Mouse (Mus musculus) MEL (cell line): ENCODE data around the gene Naif1. TPM values are rescaled to one million over a fixed set of nuclear protein-coding genes. Genes with fewer than 3 reads are reported as not detected.

ENCODE experiments used
- DNase-seq: peaks from one replicate; pipeline ENCODE4 v3.0.0; 2011; ENCODE audit warnings: low read depth, low spot score
- H3K27ac ChIP-seq: 2 replicates; pipeline ENCODE4 v1.5.1; 2012; ENCODE audit warnings: low read depth, mild to moderate bottlenecking, control low read depth, low read length, moderate library complexity; ENCODE audit not compliant: control insufficient read depth
- H3K27me3 ChIP-seq, 2 experiments: fragments of 150-350 bp in 1 of 2; sonication (generic) in 1 of 2; 2 replicates each; pipeline ENCODE4 v1.6.1; 2012; ENCODE audit warnings: low read length in 2 of 2, mild to moderate bottlenecking in 2 of 2, improper control_type of control experiment in 1 of 2, moderate library complexity in 1 of 2; ENCODE audit not compliant: insufficient read depth in 2 of 2, control insufficient read depth in 1 of 2
- H3K36me3 ChIP-seq, 2 experiments: 2 replicates each; pipeline ENCODE4 v1.6.1; 2012 to 2014; ENCODE audit warnings: low read length in 2 of 2, improper control_type of control experiment in 1 of 2, inconsistent platforms in 1 of 2, mild to moderate bottlenecking in 1 of 2; ENCODE audit not compliant: insufficient read depth in 2 of 2, control insufficient read depth in 1 of 2
- H3K4me1 ChIP-seq, 2 experiments: fragments of 150-350 bp in 1 of 2; sonication (generic) in 1 of 2; 2 replicates each; pipeline ENCODE4 v1.6.1; 2012; ENCODE audit warnings: low read length in 2 of 2, improper control_type of control experiment in 1 of 2, mild to moderate bottlenecking in 1 of 2; ENCODE audit not compliant: insufficient read depth in 2 of 2, control insufficient read depth in 1 of 2
- H3K4me3 ChIP-seq, 2 experiments: fragments of 150-350 bp in 1 of 2; sonication (generic) in 1 of 2; 2 replicates each; pipeline ENCODE4 v1.5.1; 2012; ENCODE audit warnings: low read depth in 2 of 2, low read length in 2 of 2, mild to moderate bottlenecking in 2 of 2, moderate library complexity in 2 of 2, control low read depth in 1 of 2, improper control_type of control experiment in 1 of 2; ENCODE audit not compliant: control insufficient read depth in 1 of 2, insufficient read depth in 1 of 2
- H3K79me2 ChIP-seq: 2 replicates; pipeline ENCODE4 v1.6.1; 2012; ENCODE audit warnings: mild to moderate bottlenecking, low read length, moderate library complexity; ENCODE audit not compliant: control insufficient read depth, poor library complexity, insufficient read depth
- H3K9ac ChIP-seq: 2 replicates; pipeline ENCODE4 v1.6.1; 2012; ENCODE audit warnings: low read depth, mild to moderate bottlenecking, control low read depth, low read length, moderate library complexity; ENCODE audit not compliant: control insufficient read depth, poor library complexity, severe bottlenecking
- H3K9me3 ChIP-seq: fragments of 150-350 bp; sonication (generic); replicated peaks from 2 replicates; pipeline ENCODE4 v1.6.1; 2012; ENCODE audit warnings: mild to moderate bottlenecking, low read length, improper control_type of control experiment, moderate library complexity; ENCODE audit not compliant: insufficient read depth
- CHD1 ChIP-seq: IDR thresholded peaks from 2 replicates; pipeline ENCODE4 v1.6.1; 2012; ENCODE audit warnings: low read depth, mild to moderate bottlenecking, inconsistent platforms, low read length, improper control_type of control experiment
- CTCF ChIP-seq, 3 experiments: IDR thresholded peaks in 2 of 3; conservative IDR thresholded peaks in 1 of 3; 2 replicates each; pipeline ENCODE4 v1.5.1; 2011 to 2012; ENCODE audit warnings: low read length in 3 of 3, low read depth in 2 of 3, mild to moderate bottlenecking in 2 of 3, improper control_type of control experiment in 1 of 3, inconsistent platforms in 1 of 3, mixed read lengths in 1 of 3, moderate library complexity in 1 of 3; ENCODE audit not compliant: control insufficient read depth in 1 of 3, insufficient read depth in 1 of 3, poor library complexity in 1 of 3, severe bottlenecking in 1 of 3
- E2F4 ChIP-seq: IDR thresholded peaks from 2 replicates; pipeline ENCODE4 v1.6.1; 2011; ENCODE audit warnings: low read depth, low read length, improper control_type of control experiment, borderline replicate concordance
- KAT2A ChIP-seq: conservative IDR thresholded peaks from 2 replicates; pipeline ENCODE4 v1.6.1; 2012; ENCODE audit warnings: low read depth, low read length, improper control_type of control experiment, inconsistent platforms
- MAZ ChIP-seq: IDR thresholded peaks from 2 replicates; pipeline ENCODE4 v1.6.1; 2012; ENCODE audit warnings: low read depth, mild to moderate bottlenecking, inconsistent platforms, low read length, improper control_type of control experiment
- NRF1 ChIP-seq: IDR thresholded peaks from 2 replicates; pipeline ENCODE4 v1.6.1; 2014; ENCODE audit warnings: low read depth, mild to moderate bottlenecking, inconsistent platforms, low read length, improper control_type of control experiment, moderate library complexity; ENCODE audit not compliant: poor library complexity, insufficient read depth, severe bottlenecking
- SMC3 ChIP-seq: IDR thresholded peaks from 2 replicates; pipeline ENCODE4 v1.6.1; 2011; ENCODE audit warnings: low read depth, low read length, improper control_type of control experiment
- UBTF ChIP-seq: IDR thresholded peaks from 2 replicates; pipeline ENCODE4 v1.6.1; 2012; ENCODE audit warnings: low read depth, mild to moderate bottlenecking, inconsistent platforms, low read length, improper control_type of control experiment, moderate library complexity, borderline replicate concordance; ENCODE audit not compliant: insufficient read depth
- ZC3H11A ChIP-seq: IDR thresholded peaks from 2 replicates; pipeline ENCODE4 v1.6.1; 2012; ENCODE audit warnings: low read depth, mild to moderate bottlenecking, inconsistent platforms, low read length, improper control_type of control experiment
- ZKSCAN1 ChIP-seq: IDR thresholded peaks from 2 replicates; pipeline ENCODE4 v1.6.1; 2012; ENCODE audit warnings: low read depth, mild to moderate bottlenecking, inconsistent platforms, low read length, improper control_type of control experiment, moderate library complexity
- polyA plus RNA-seq, 2 experiments: library from polyadenylated mRNA; stranded (reverse) in 1 of 2; unstranded in 1 of 2; fragments of >175 nt in 1 of 2; fragments of >200 nt in 1 of 2; gene quantifications; 2 replicates each; pipeline versions ENCODE4 v1.2.1 to v1.2.4; 2012; ENCODE audit warnings: low replicate concordance in 2 of 2, low read depth in 1 of 2; ENCODE audit not compliant: insufficient read length in 2 of 2, insufficient read depth in 1 of 2, missing spikeins in 1 of 2
- total RNA-seq: library from RNA; depleted of rRNA; stranded (reverse); fragments of 300-350 nt; gene quantifications from 2 replicates; pipeline ENCODE4 v1.2.3, GENCODE M21; 2012; rRNA removed

Naif1 gene
- total and polyA plus RNA-seq, 3 experiments: 4.9 to 8.5 TPM; not detected in 1

GRCm38 (mm10) chr2:32505536-32505935, 55.3 kb downstream of the Naif1 start:
- peak; percentile 48 for DNase-seq
- Histone ChIP-seq H3K4me3 (no peak overlapping the region), H3K27ac (no peak overlapping the region), H3K4me1 (peaks cover 1 to 29% of the 10 kb centered on the region in 2 experiments), H3K36me3 (peaks cover 0 to 7% of the 10 kb centered on the region in 2 experiments; a peak in 2 of 4 replicates), H3K79me2 (no peaks in the 10 kb centered on the region), H3K27me3 (no peaks in the 10 kb centered on the region), H3K9me3 (no peaks in the 10 kb centered on the region), H3K9ac (no peak overlapping the region)
- TF ChIP-seq KAT2A (no peak), MAZ (no peak), NRF1 (no peak), CTCF (IDR thresholded peaks at IDR 0.05 in 2 of 3, conservative IDR thresholded peaks at IDR 0.05 in 1 of 3; ENCODE audit: control insufficient read depth in 1 of 3, insufficient read depth in 1 of 3, low read depth in 2 of 3, low read length in 3 of 3, poor library complexity in 1 of 3, severe bottlenecking in 1 of 3) (peak in 2 of 3 experiments; percentile 21 to 27; a peak in 3 of 6 replicates), ZKSCAN1 (no peak), ZC3H11A (no peak), SMC3 (peak; percentile 21; the same call in 1 of the 2 replicates), CHD1 (no peak), E2F4 (no peak), UBTF (no peak)

Other genes with a start within 250 kb of the Naif1 start
- gene Pomt1, start 213.9 kb upstream of the Naif1 start, total RNA-seq: 30.7 and 34.2 TPM in 2 replicates
- 10 to 100 TPM in 1 of 2 experiments, not detected in 1; 42.8 TPM for gene Pomt1, start 213.9 kb upstream of the Naif1 start, polyA plus RNA-seq
- gene Uck1, start 190.3 kb upstream of the Naif1 start, total RNA-seq: 60.1 and 73.7 TPM in 2 replicates
- gene Uck1, start 190.3 kb upstream of the Naif1 start, polyA plus RNA-seq: 10 to 100 TPM in 1 of 2 experiments, not detected in 1; 60.6 TPM
- gene Golga2, start 163.1 kb upstream of the Naif1 start, total RNA-seq: 20.3 TPM in 2 replicates
- gene Golga2, start 163.1 kb upstream of the Naif1 start, polyA plus RNA-seq: 10 to 100 TPM in 1 of 2 experiments, not detected in 1; 38.6 TPM
- gene Swi5, start 162.4 kb upstream of the Naif1 start, total RNA-seq: 342 and 371 TPM in 2 replicates
- 100 to 1,000 TPM in 1 of 2 experiments, not detected in 1; 480 TPM for gene Swi5, start 162.4 kb upstream of the Naif1 start, polyA plus RNA-seq
- 20.7 and 21.6 TPM in 2 replicates for gene Ciz1, start 98.1 kb upstream of the Naif1 start, total RNA-seq
- 10 to 100 TPM in 1 of 2 experiments, not detected in 1; 99.8 TPM for gene Ciz1, start 98.1 kb upstream of the Naif1 start, polyA plus RNA-seq
- 0.42 and 0.49 TPM in 2 replicates for gene Dnm1, start 97.1 kb upstream of the Naif1 start, total RNA-seq
- 1 to 10 TPM in 1 of 2 experiments, not detected in 1; 5.0 TPM for gene Dnm1, start 97.1 kb upstream of the Naif1 start, polyA plus RNA-seq
- 52.3 and 63.5 TPM in 2 replicates for gene 1110008P14Rik, start 68.5 kb upstream of the Naif1 start, total RNA-seq
- gene 1110008P14Rik, start 68.5 kb upstream of the Naif1 start, polyA plus RNA-seq: 10 to 100 TPM in 1 of 2 experiments, not detected in 1; 62.9 TPM
- gene Lcn2, start 62.2 kb upstream of the Naif1 start, total RNA-seq: not detected in 2 replicates
- not detected for gene Lcn2, start 62.2 kb upstream of the Naif1 start, polyA plus RNA-seq
- gene Ptges2, start 54.6 kb upstream of the Naif1 start, total RNA-seq: 30.4 and 33.3 TPM in 2 replicates
- gene Ptges2, start 54.6 kb upstream of the Naif1 start, polyA plus RNA-seq: 100 to 1,000 TPM in 1 of 2 experiments, 10 to 100 TPM in 1; 47.0 to 396 TPM
- 28.1 and 32.5 TPM in 2 replicates for gene Slc25a25, start 988 bp downstream of the Naif1 start, total RNA-seq
- 10 to 100 TPM in 1 of 2 experiments, not detected in 1; 22.3 TPM for gene Slc25a25, start 988 bp downstream of the Naif1 start, polyA plus RNA-seq
- 1.5 and 2.4 TPM in 2 replicates for gene Fam102a, start 84.9 kb downstream of the Naif1 start, total RNA-seq
- 1 to 10 TPM in 1 of 2 experiments, not detected in 1; 1.8 TPM for gene Fam102a, start 84.9 kb downstream of the Naif1 start, polyA plus RNA-seq
- 39.5 and 45.8 TPM in 2 replicates for gene Dpm2, start 120.4 kb downstream of the Naif1 start, total RNA-seq
- 100 to 1,000 TPM in 1 of 2 experiments, not detected in 1; 109 TPM for gene Dpm2, start 120.4 kb downstream of the Naif1 start, polyA plus RNA-seq
- gene Pip5kl1, start 124.3 kb downstream of the Naif1 start, total RNA-seq: 0.56 and 0.58 TPM in 2 replicates
- under 1 TPM in 1 of 2 experiments, not detected in 1; 0.22 TPM for gene Pip5kl1, start 124.3 kb downstream of the Naif1 start, polyA plus RNA-seq
- gene 9430097D07Rik, start 125.2 kb downstream of the Naif1 start, total RNA-seq: 0.12 and 0.13 TPM in 2 replicates
- under 1 TPM in 1 of 2 experiments, not detected in 1; 0.11 TPM for gene 9430097D07Rik, start 125.2 kb downstream of the Naif1 start, polyA plus RNA-seq
- 44.3 and 58.3 TPM in 2 replicates for gene St6galnac4, start 136.6 kb downstream of the Naif1 start, total RNA-seq
- gene St6galnac4, start 136.6 kb downstream of the Naif1 start, polyA plus RNA-seq: 100 to 1,000 TPM in 1 of 2 experiments, not detected in 1; 109 TPM
- 9.0 and 12.5 TPM in 2 replicates for gene St6galnac6, start 149.3 kb downstream of the Naif1 start, total RNA-seq
- gene St6galnac6, start 149.3 kb downstream of the Naif1 start, polyA plus RNA-seq: 10 to 100 TPM in 1 of 2 experiments, not detected in 1; 26.5 TPM
- 0.12 TPM in 1 of 2 replicates, not detected in the other for gene Ak1, start 171.3 kb downstream of the Naif1 start, total RNA-seq
- gene Ak1, start 171.3 kb downstream of the Naif1 start, polyA plus RNA-seq: under 1 TPM in 1 of 2 experiments, not detected in 1; 0.13 TPM
- gene Eng, start 196.1 kb downstream of the Naif1 start, total RNA-seq: 0.33 and 0.73 TPM in 2 replicates
- 1 to 10 TPM in 1 of 2 experiments, not detected in 1; 1.0 TPM for gene Eng, start 196.1 kb downstream of the Naif1 start, polyA plus RNA-seq